Mouse (Mus musculus): ENCODE results near the gene Alkbh5. TPM values are rescaled to one million over a fixed set of nuclear protein-coding genes. Genes with fewer than 3 reads are reported as not detected.
A peak's percentile ranks its signal among the peaks of the same experiment; 100 is the strongest.
"Not testable (repeated sequence)": the region's sequence is repeated elsewhere in the genome, so short reads cannot be mapped to it uniquely, and the experiment has no call there.

Alkbh5 gene
- polyA plus RNA-seq, 1 experiment from 2014 or later, result 31.5 TPM

- WGBS, result 91% methylated on average over 3 of the region's 3 CpGs
- peaks cover 68% of the 10 kb centered on the region for H3K36me3 ChIP-seq (ENCODE audit: poor library complexity, severe bottlenecking)
- no peaks in the 10 kb centered on the region for H3K27me3 ChIP-seq
- H3K4me1 ChIP-seq, result peaks cover 25% of the 10 kb centered on the region
- no peak overlapping the region for H3K4me3 ChIP-seq
- no peaks in the 10 kb centered on the region for H3K9me3 ChIP-seq (replicated peaks)
- H3K4me2 ChIP-seq, result no peak overlapping the region
- no peak overlapping the region for H3K27ac ChIP-seq
- no peak overlapping the region for H3K9ac ChIP-seq
- ATAC-seq, result no peak
Measured at GRCm38 (mm10) chr11:60548112-60548511, 11.9 kb downstream of the Alkbh5 start.

GRCm38 (mm10) chr11:60553091-60553490 lies 16.9 kb downstream of the Alkbh5 start:
- Histone ChIP-seq H3K9me3 (replicated peaks) (no peaks in the 10 kb centered on the region), H3K4me2 (no peak overlapping the region), H3K9ac (no peak overlapping the region), H3K4me1 (no peaks in the 10 kb centered on the region), H3K27me3 (no peaks in the 10 kb centered on the region), H3K4me3 (no peak overlapping the region), H3K27ac (no peak overlapping the region), H3K36me3 (ENCODE audit: poor library complexity, severe bottlenecking) (peaks cover 94% of the 10 kb centered on the region)
- no peak for ATAC-seq

DNA sequence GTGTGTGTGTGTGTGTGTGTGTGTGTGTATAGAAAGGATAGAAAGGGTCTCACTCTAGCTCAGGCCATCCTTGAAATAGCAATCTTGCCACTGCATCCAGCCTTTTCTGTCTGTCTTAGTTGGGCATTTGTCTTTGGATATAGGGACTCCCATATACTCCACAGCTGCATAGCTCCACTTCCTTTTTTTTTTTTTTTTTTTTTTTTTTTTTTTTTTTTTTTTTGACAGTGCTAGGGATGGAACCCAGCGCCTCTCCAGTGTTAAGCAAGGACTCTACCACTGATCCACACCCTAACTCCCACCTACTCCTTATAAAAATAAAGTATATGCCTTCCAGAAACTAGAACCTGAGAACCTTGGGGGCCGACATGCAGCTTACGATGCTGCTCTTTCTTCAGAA lies 21.5 kb downstream of the Alkbh5 start:
- 94% methylated on average over 3 of the region's 3 CpGs for WGBS
- Histone ChIP-seq H3K4me1 (0 out of 2 replicates have a peak, but pooled peaks cover 4% of the 10 kb centered on the region), H3K36me3 (ENCODE audit: poor library complexity, severe bottlenecking) (peaks cover 58% of the 10 kb centered on the region), H3K4me2 (no peak overlapping the region), H3K9me3 (replicated peaks) (no peaks in the 10 kb centered on the region), H3K27me3 (no peaks in the 10 kb centered on the region), H3K4me3 (no peak overlapping the region), H3K27ac (no peak overlapping the region), H3K9ac (no peak overlapping the region)
- ATAC-seq, result no peak

- no peak overlapping the region for H3K4me3 ChIP-seq
- WGBS, result 5% methylated on average over 3 of the region's 3 CpGs
Measured at GRCm38 (mm10) chr11:60559342-60559741, 23.2 kb downstream of the Alkbh5 start.

GRCm38 (mm10) chr11:60574006-60574405 lies 37.8 kb downstream of the Alkbh5 start:
- H3K4me2 ChIP-seq; H3K27me3 ChIP-seq; H3K9ac ChIP-seq; H3K4me3 ChIP-seq; H3K4me1 ChIP-seq; H3K27ac ChIP-seq; H3K36me3 ChIP-seq (ENCODE audit: poor library complexity, severe bottlenecking); H3K9me3 ChIP-seq (replicated peaks); ATAC-seq: not testable (repeated sequence)
- WGBS, result 84% methylated on average over 12 of the region's 12 CpGs

More at GRCm38 (mm10) chr11:60559342-60559741, 23.2 kb downstream of the Alkbh5 start:
- no peak overlapping the region for H3K27ac ChIP-seq
- no peaks in the 10 kb centered on the region for H3K27me3 ChIP-seq
- H3K9me3 ChIP-seq (replicated peaks), result no peaks in the 10 kb centered on the region
- 0 out of 2 replicates have a peak, but pooled peaks cover 4% of the 10 kb centered on the region for H3K4me1 ChIP-seq
- ATAC-seq, result no peak
- H3K9ac ChIP-seq, result 0 out of 2 replicates have a peak overlapping the region, but pooled peaks have one; percentile 16
- peaks cover 42% of the 10 kb centered on the region for H3K36me3 ChIP-seq (ENCODE audit: poor library complexity, severe bottlenecking)
- H3K4me2 ChIP-seq, result no peak overlapping the region

Other genes with a start within 250 kb of the Alkbh5 start
- 29.7 and 35.3 TPM in 2 replicates for gene Tom1l2, start 183.5 kb upstream of the Alkbh5 start, polyA plus RNA-seq (2015; fragmentation: Nextera tagmentation; extraction: Ambion mirVana)
- 3.1 and 5.8 TPM in 2 replicates for gene Drc3, start 183.1 kb upstream of the Alkbh5 start, polyA plus RNA-seq (2015; fragmentation: Nextera tagmentation; extraction: Ambion mirVana)
- 23.4 and 24.0 TPM in 2 replicates for gene Gid4, start 119.2 kb upstream of the Alkbh5 start, polyA plus RNA-seq (2015; fragmentation: Nextera tagmentation; extraction: Ambion mirVana)
- 45.4 and 46.8 TPM in 2 replicates for gene Atpaf2, start 117.9 kb upstream of the Alkbh5 start, polyA plus RNA-seq (2015; fragmentation: Nextera tagmentation; extraction: Ambion mirVana)
- 100 and 110 TPM in 2 replicates for gene Drg2, start 81.8 kb upstream of the Alkbh5 start, polyA plus RNA-seq (2015; fragmentation: Nextera tagmentation; extraction: Ambion mirVana)
- 0.03 TPM in 2 replicates for gene Myo15, start 67.0 kb upstream of the Alkbh5 start, polyA plus RNA-seq (2015; fragmentation: Nextera tagmentation; extraction: Ambion mirVana)
- gene Llgl1, start 163.3 kb downstream of the Alkbh5 start, polyA plus RNA-seq (2015; fragmentation: Nextera tagmentation; extraction: Ambion mirVana), result 97.5 and 110 TPM in 2 replicates
- 64.2 and 72.5 TPM in 2 replicates for gene Flii, start 190.9 kb downstream of the Alkbh5 start, polyA plus RNA-seq (2015; fragmentation: Nextera tagmentation; extraction: Ambion mirVana)
- 16.1 and 17.8 TPM in 2 replicates for gene Mief2, start 192.0 kb downstream of the Alkbh5 start, polyA plus RNA-seq (2015; fragmentation: Nextera tagmentation; extraction: Ambion mirVana)
- gene Top3a, start 241.0 kb downstream of the Alkbh5 start, polyA plus RNA-seq (2015; fragmentation: Nextera tagmentation; extraction: Ambion mirVana), result 14.2 and 15.7 TPM in 2 replicates
- 5.6 and 6.5 TPM in 2 replicates for gene Smcr8, start 241.1 kb downstream of the Alkbh5 start, polyA plus RNA-seq (2015; fragmentation: Nextera tagmentation; extraction: Ambion mirVana)